23 mouse cellular contexts compared by ENCODE assay signal in the genomic region with DNA sequence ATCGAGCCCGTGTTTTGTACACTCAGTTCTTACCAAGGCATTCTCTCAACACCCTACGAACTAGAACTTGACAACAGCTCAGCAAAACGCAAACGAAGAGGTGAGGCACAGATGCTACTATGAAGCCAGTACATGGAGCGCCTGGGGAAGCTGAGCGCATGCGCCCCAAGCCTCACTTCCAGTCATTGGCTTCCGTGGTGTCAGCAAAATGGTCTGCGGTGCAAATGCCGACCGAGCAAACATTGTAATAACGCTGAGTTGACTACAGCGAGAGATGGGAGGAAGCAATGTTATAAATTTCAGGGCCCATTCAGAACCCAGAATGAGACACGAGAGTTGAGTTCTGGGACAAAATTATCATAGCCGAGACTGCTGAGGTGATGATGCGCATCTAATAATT. TPM values are rescaled to one million over a fixed set of nuclear protein-coding genes. Genes with fewer than 3 reads are reported as not detected.
A peak's percentile ranks its signal among the peaks of the same experiment; 100 is the strongest.
DNase-seq lines count a peak whose midpoint lies in the region; ATAC-seq and TF ChIP-seq lines count a peak whose summit lies in the region.
"Had no signal": no experiment of that assay in that cellular context is flagged by ENCODE, and none has a peak within 500 bp of the region (broad histone marks: within the 10 kb centered on the region; RNA-seq: fewer than 3 reads in every experiment).

No protein-coding gene starts in this region.

- H3K4me2 ChIP-seq in heart, embryonic 12.5 days, result no peak overlapping the region
- H3K4me2 ChIP-seq in hindbrain, postnatal 0 days (ENCODE audit: low read depth, low read length), result no peak overlapping the region
- no peak overlapping the region for H3K4me2 ChIP-seq in hindbrain, embryonic 16.5 days (ENCODE audit: low read length)
- H3K4me2 ChIP-seq in kidney, embryonic 15.5 days, result no peak overlapping the region

- H3K27me3 ChIP-seq in heart, embryonic 12.5 days (replicated peaks), result no peaks in the 10 kb centered on the region
- no peaks in the 10 kb centered on the region for H3K27me3 ChIP-seq in hindbrain, postnatal 0 days (ENCODE audit: insufficient read depth, low read length)
- no peaks in the 10 kb centered on the region for H3K27me3 ChIP-seq in hindbrain, embryonic 16.5 days (replicated peaks; ENCODE audit: control insufficient read depth, insufficient read depth, low read length)
- no peaks in the 10 kb centered on the region for H3K27me3 ChIP-seq in kidney, embryonic 15.5 days
- H3K27me3 ChIP-seq: CH12.LX, Patski had no signal

- H3K9me3 ChIP-seq in heart, embryonic 12.5 days (replicated peaks), result no peaks in the 10 kb centered on the region
- no peaks in the 10 kb centered on the region for H3K9me3 ChIP-seq in hindbrain, postnatal 0 days (ENCODE audit: low read length)
- no peaks in the 10 kb centered on the region for H3K9me3 ChIP-seq in hindbrain, embryonic 16.5 days (ENCODE audit: control insufficient read depth, low read length)
- H3K9me3 ChIP-seq in kidney, embryonic 15.5 days (replicated peaks), result no peaks in the 10 kb centered on the region
- H3K9me3 ChIP-seq: G1E had no signal

- no peaks in the 10 kb centered on the region for H3K36me3 ChIP-seq in heart, embryonic 12.5 days
- no peaks in the 10 kb centered on the region for H3K36me3 ChIP-seq in hindbrain, postnatal 0 days (ENCODE audit: insufficient read depth, low read length)
- H3K36me3 ChIP-seq in hindbrain, embryonic 16.5 days (ENCODE audit: control insufficient read depth, insufficient read depth, low read length), result no peaks in the 10 kb centered on the region
- no peaks in the 10 kb centered on the region for H3K36me3 ChIP-seq in kidney, embryonic 15.5 days
- H3K36me3 ChIP-seq: G1E had no signal

- peak; percentile 95 for DNase-seq in heart, adult 11 months
- peak; percentile 24 for DNase-seq in hindbrain, postnatal 0 days (ENCODE audit: low spot score)
- DNase-seq in right cerebral cortex, postnatal 14 days, result peak; percentile 9
- DNase-seq in right cerebral cortex, postnatal 4 days, result no peak
- DNase-seq in brain, adult 2 months (ENCODE audit: low read depth, low spot score), result peak; percentile 21
- DNase-seq: adrenal gland, adult 2 months; adrenal gland, adult 8-10 months; adrenal gland, postnatal 10 days; adrenal gland, postnatal 14 days; adrenal gland, postnatal 25 days; adrenal gland, postnatal 36 days; B cell, adult 2 months; cerebellum, adult 11 months; cerebellum, adult 11-12 months; cerebellum, adult 18-20 months had no signal

- TF ChIP-seq CTCF in hindbrain, postnatal 0 days (IDR thresholded peaks at IDR 0.05; ENCODE audit: low read depth), result no peak

- H3K4me1 ChIP-seq in heart, embryonic 12.5 days (replicated peaks), result peaks cover 2% of the 10 kb centered on the region; the same call in 1 of the 2 replicates
- no peaks in the 10 kb centered on the region for H3K4me1 ChIP-seq in hindbrain, postnatal 0 days (ENCODE audit: insufficient read depth, low read length)
- no peaks in the 10 kb centered on the region for H3K4me1 ChIP-seq in hindbrain, embryonic 16.5 days (ENCODE audit: control insufficient read depth, insufficient read depth, low read depth, low read length)
- no peaks in the 10 kb centered on the region for H3K4me1 ChIP-seq in kidney, embryonic 15.5 days

- WGBS in heart, embryonic 12.5 days, result 85% methylated on average over 17 of the region's 17 CpGs
- 90% methylated on average over 17 of the region's 17 CpGs for WGBS in hindbrain, postnatal 0 days
- WGBS in hindbrain, embryonic 16.5 days, result 90% methylated on average over 17 of the region's 17 CpGs
- WGBS in kidney, embryonic 15.5 days, result 86% methylated on average over 17 of the region's 17 CpGs

- no peak overlapping the region for H3K9ac ChIP-seq in heart, embryonic 12.5 days
- H3K9ac ChIP-seq in hindbrain, postnatal 0 days (replicated peaks; ENCODE audit: low read length), result no peak overlapping the region
- H3K9ac ChIP-seq in hindbrain, embryonic 16.5 days (ENCODE audit: low read depth, low read length), result no peak overlapping the region
- H3K9ac ChIP-seq in kidney, embryonic 15.5 days, result no peak overlapping the region

- no peak overlapping the region for H3K27ac ChIP-seq in heart, embryonic 12.5 days (ENCODE audit: poor library complexity, severe bottlenecking)
- H3K27ac ChIP-seq in hindbrain, postnatal 0 days, result no peak overlapping the region
- H3K27ac ChIP-seq in hindbrain, embryonic 16.5 days (ENCODE audit: low read depth, low read length), result no peak overlapping the region
- no peak overlapping the region for H3K27ac ChIP-seq in kidney, embryonic 15.5 days

- ATAC-seq in heart, embryonic 12.5 days (ENCODE audit: insufficient number of reproducible peaks, low FRiP score), result no peak
- ATAC-seq in hindbrain, postnatal 0 days, result no peak
- ATAC-seq in hindbrain, embryonic 16.5 days, result no peak
- ATAC-seq in kidney, embryonic 15.5 days (replicated peaks; ENCODE audit: low FRiP score), result no peak
- ATAC-seq: activated CD4-positive, CD25-positive, alpha-beta regulatory T cell, adult 4 months; CD4-positive, CD25-positive, alpha-beta regulatory T cell, adult 4 months; Patski had no signal

- no peak overlapping the region for H3K4me3 ChIP-seq in heart, embryonic 12.5 days
- no peak overlapping the region for H3K4me3 ChIP-seq in hindbrain, postnatal 0 days (ENCODE audit: low read length)
- H3K4me3 ChIP-seq in hindbrain, embryonic 16.5 days (ENCODE audit: low read length), result no peak overlapping the region
- no peak overlapping the region for H3K4me3 ChIP-seq in kidney, embryonic 15.5 days (replicated peaks)

RNA-seq across cellular contexts. Expression of gene Akr1b3, which starts 27.2 kb away (rescaled TPM):
- 176 and 177 TPM in 2 replicates for polyA plus RNA-seq in heart, embryonic 12.5 days (2016; fragmentation: Nextera tagmentation; extraction: Ambion mirVana)
- 78.2 and 84.9 TPM in 2 replicates for total RNA-seq in hindbrain, postnatal 0 days (2014; rRNA removed)
- 97.5 and 106 TPM in 2 replicates for polyA plus RNA-seq in hindbrain, postnatal 0 days (2015; fragmentation: Nextera tagmentation; extraction: Ambion mirVana)
- 122 and 123 TPM in 2 replicates for polyA plus RNA-seq in hindbrain, embryonic 16.5 days (2015; fragmentation: Nextera tagmentation; extraction: Ambion mirVana)
- 184 and 190 TPM in 2 replicates for polyA plus RNA-seq in kidney, embryonic 15.5 days (2015; fragmentation: Nextera tagmentation; extraction: Ambion mirVana)
